Mouse (Mus musculus) forebrain, embryonic 16.5 days (tissue): ENCODE data around the gene Ralbp1. TPM values are rescaled to one million over a fixed set of nuclear protein-coding genes. Genes with fewer than 3 reads are reported as not detected.

Source experiments
- ATAC-seq: fragments of 200-750 bp; cut with Nextera tagmentation; 2 replicates; pipeline ENCODE4 v1.8.0; 2017; ENCODE audit warnings: mild to moderate bottlenecking, moderate library complexity
- H3K27ac ChIP-seq: fragments of 300-500 bp; sonication (generic); 2 replicates; pipeline ENCODE4 v1.5.1; 2014; ENCODE audit warnings: low read length, control low read depth
- H3K27me3 ChIP-seq: fragments of 300-500 bp; sonication (generic); replicated peaks from 2 replicates; pipeline ENCODE4 v1.6.1; 2014; ENCODE audit warnings: low read length; ENCODE audit not compliant: control insufficient read depth, insufficient read depth
- H3K36me3 ChIP-seq: fragments of 300-500 bp; sonication (generic); 2 replicates; pipeline ENCODE4 v1.6.1; 2014; ENCODE audit not compliant: control insufficient read depth, insufficient read depth
- H3K4me1 ChIP-seq: fragments of 300-500 bp; sonication (generic); replicated peaks from 2 replicates; pipeline ENCODE4 v1.6.1; 2014; ENCODE audit warnings: low read length; ENCODE audit not compliant: control insufficient read depth, insufficient read depth
- H3K4me2 ChIP-seq: fragments of 300-500 bp; sonication (generic); 2 replicates; pipeline ENCODE4 v1.6.1; 2014; ENCODE audit warnings: mild to moderate bottlenecking, low read length, control low read depth
- H3K4me3 ChIP-seq: fragments of 300-500 bp; sonication (generic); replicated peaks from 2 replicates; pipeline ENCODE4 v1.5.1; 2014; ENCODE audit warnings: mild to moderate bottlenecking, low read length, control low read depth
- H3K9ac ChIP-seq: fragments of 300-500 bp; sonication (generic); replicated peaks from 2 replicates; pipeline ENCODE4 v1.6.1; 2014; ENCODE audit warnings: low read depth, low read length, control low read depth
- H3K9me3 ChIP-seq: fragments of 300-500 bp; sonication (generic); 2 replicates; pipeline ENCODE4 v1.6.1; 2016; ENCODE audit warnings: low read length; ENCODE audit not compliant: control insufficient read depth
- WGBS: fragments of 180-500 bp; shearing (Covaris S2); extraction: QIAGEN DNeasy Blood & Tissue Kit; methylation state at CpG from one replicate; pipeline ENCODE4 v1.1.7; 2014; 5-methylcytosine and 5-hydroxymethylcytosine counted together
- polyA plus RNA-seq: library from polyadenylated mRNA; unstranded; fragments of >200 nt; fragmentation: Nextera tagmentation; extraction: Ambion mirVana; gene quantifications from 2 replicates; pipeline ENCODE4 v1.2.1, GENCODE M21; 2015

Ralbp1 gene
- polyA plus RNA-seq, 1 experiment from 2014 or later: 55.6 TPM

GRCm38 (mm10) chr17:65799353-65799752 is 86.2 kb downstream of the Ralbp1 start:
- H3K9me3 ChIP-seq: no peaks in the 10 kb centered on the region
- 88% methylated on average over 1 of the region's 1 CpGs for WGBS
- no peaks in the 10 kb centered on the region for H3K27me3 ChIP-seq
- no peak overlapping the region for H3K9ac ChIP-seq
- H3K4me1 ChIP-seq: no peaks in the 10 kb centered on the region
- H3K4me2 ChIP-seq: no peak overlapping the region
- no peak overlapping the region for H3K4me3 ChIP-seq
- H3K27ac ChIP-seq: no peak overlapping the region
- H3K36me3 ChIP-seq: peaks cover 4% of the 10 kb centered on the region; the same call in 1 of the 2 replicates
- ATAC-seq: no peak

DNA sequence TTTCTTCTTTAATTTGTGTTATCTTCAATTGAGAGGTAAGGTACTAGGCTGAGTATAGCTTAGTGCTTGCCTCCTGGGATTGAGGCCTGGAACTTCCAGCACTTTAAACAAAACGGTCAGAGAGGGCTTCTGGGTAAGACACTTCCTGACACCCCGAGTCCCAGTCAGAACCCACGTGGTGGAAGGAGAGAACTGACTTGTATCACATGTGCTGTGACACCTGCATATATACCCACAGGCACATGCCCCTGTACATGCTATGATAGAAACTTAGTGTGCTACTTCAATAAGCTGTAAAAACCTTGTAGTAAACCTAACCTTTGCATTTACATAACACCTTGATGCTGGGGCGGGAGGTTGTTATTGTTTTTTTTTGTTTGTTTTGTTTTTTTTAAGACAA is 87.2 kb downstream of the Ralbp1 start:
- 77% methylated on average over 4 of the region's 4 CpGs for WGBS

More for the DNA sequence above, 87.2 kb downstream of the Ralbp1 start:
- H3K9me3 ChIP-seq: no peaks in the 10 kb centered on the region
- H3K27ac ChIP-seq: no peak overlapping the region
- H3K4me2 ChIP-seq: no peak overlapping the region
- ATAC-seq: no peak
- H3K4me1 ChIP-seq: no peaks in the 10 kb centered on the region
- H3K9ac ChIP-seq: no peak overlapping the region
- no peaks in the 10 kb centered on the region for H3K36me3 ChIP-seq
- H3K4me3 ChIP-seq: no peak overlapping the region
- no peaks in the 10 kb centered on the region for H3K27me3 ChIP-seq

Other genes with a start within 250 kb of the Ralbp1 start
- 0.11 TPM in 1 of 2 replicates, not detected in the other for gene Txndc2, start 243.6 kb downstream of the Ralbp1 start, polyA plus RNA-seq
- 73.5 and 83.6 TPM in 2 replicates for gene Rab31, start 113.0 kb downstream of the Ralbp1 start, polyA plus RNA-seq
- gene Ppp4r1, start 103.2 kb downstream of the Ralbp1 start, polyA plus RNA-seq: 47.8 and 54.6 TPM in 2 replicates
- 71.1 and 82.7 TPM in 2 replicates for gene Twsg1, start 65.4 kb upstream of the Ralbp1 start, polyA plus RNA-seq
- 142 TPM in 2 replicates for gene Ankrd12, start 191.3 kb upstream of the Ralbp1 start, polyA plus RNA-seq
- 332 and 339 TPM in 2 replicates for gene Ndufv2, start 215.8 kb upstream of the Ralbp1 start, polyA plus RNA-seq
- 44.3 and 52.5 TPM in 2 replicates for gene Washc1, start 225.7 kb upstream of the Ralbp1 start, polyA plus RNA-seq
- gene Ddx11, start 237.7 kb upstream of the Ralbp1 start, polyA plus RNA-seq: 7.8 and 8.7 TPM in 2 replicates